In the genomic region with DNA sequence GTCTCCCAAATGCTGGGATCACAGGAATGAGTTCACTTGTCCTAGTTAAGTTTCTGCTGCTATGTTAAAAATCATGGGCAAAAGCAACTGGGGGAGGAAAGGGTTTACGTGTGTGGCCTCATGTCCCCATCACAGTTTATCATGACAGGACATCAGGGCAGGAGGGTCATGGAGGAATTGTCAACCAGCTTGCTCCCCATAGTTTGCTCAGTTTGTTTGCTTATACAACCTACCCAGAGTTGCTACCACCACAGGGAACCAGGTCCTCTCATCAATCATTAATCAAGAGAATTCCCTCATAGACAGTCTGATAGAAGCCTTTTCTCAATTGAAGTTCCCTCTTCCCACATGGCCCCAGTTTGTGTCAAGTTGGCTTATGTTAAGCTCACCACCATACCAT, we compare ENCODE assay signal across 20 mouse cellular contexts.
"Had no signal": no experiment of that assay in that cellular context is flagged by ENCODE, and none has a peak within 500 bp of the region (broad histone marks: within the 10 kb centered on the region; RNA-seq: fewer than 3 reads in every experiment).

No protein-coding gene starts in this region.

- ATAC-seq: hindbrain, postnatal 0 days; inflammation-experienced regulatory T-cells, adult 6 months; midbrain, embryonic 13.5 days had no signal

- H3K4me1 ChIP-seq: limb, embryonic 10.5 days; lung, embryonic 15.5 days; midbrain, embryonic 10.5 days; midbrain, embryonic 13.5 days had no signal

- H3K27me3 ChIP-seq: limb, embryonic 13.5 days; lung, embryonic 15.5 days; megakaryocyte, embryonic 14.5 days; midbrain, embryonic 13.5 days had no signal

- H3K4me3 ChIP-seq: layer of hippocampus, adult 2 months; limb, embryonic 10.5 days; limb, embryonic 13.5 days; lung, embryonic 15.5 days; megakaryocyte, embryonic 14.5 days; midbrain, embryonic 10.5 days; midbrain, embryonic 13.5 days had no signal

- H3K27ac ChIP-seq: hindbrain, postnatal 0 days; layer of hippocampus, adult 2 months; limb, embryonic 10.5 days; limb, embryonic 13.5 days; lung, embryonic 15.5 days; midbrain, embryonic 10.5 days; midbrain, embryonic 13.5 days; stomach, postnatal 0 days had no signal

- H3K9me3 ChIP-seq: limb, embryonic 10.5 days; limb, embryonic 13.5 days; lung, embryonic 15.5 days; megakaryocyte, embryonic 14.5 days; midbrain, embryonic 10.5 days; midbrain, embryonic 13.5 days had no signal

- H3K4me2 ChIP-seq: limb, embryonic 13.5 days; lung, embryonic 15.5 days; midbrain, embryonic 13.5 days had no signal

- DNase-seq: kidney, adult 18-20 months; kidney, adult 9 months; kidney, postnatal 25 days; layer of hippocampus, adult 9-11 months; lung, adult 18-20 months; lung, postnatal 10 days; lung, postnatal 36 days; thymus, adult 2 months; thymus, postnatal 14 days; thymus, postnatal 4 days had no signal

- H3K9ac ChIP-seq: limb, embryonic 13.5 days; lung, embryonic 15.5 days; midbrain, embryonic 13.5 days had no signal

- H3K36me3 ChIP-seq: limb, embryonic 10.5 days; midbrain, embryonic 10.5 days; midbrain, embryonic 13.5 days had no signal
